Mouse (Mus musculus) hindbrain, embryonic 10.5 days (tissue): ENCODE measurements around the gene Isg20l2. TPM values are rescaled to one million over a fixed set of nuclear protein-coding genes. Genes with fewer than 3 reads are reported as not detected.
A peak's percentile ranks its signal among the peaks of the same experiment; 100 is the strongest.

ENCODE experiments used
- DNase-seq: peaks from one replicate; pipeline ENCODE4 v3.0.0-alpha.2; 2017; ENCODE audit warnings: low spot score
- H3K27ac ChIP-seq: fragments of 300-500 bp; sonication (generic); 2 replicates; pipeline ENCODE4 v1.5.1; 2016; ENCODE audit warnings: mild to moderate bottlenecking, moderate library complexity
- H3K27me3 ChIP-seq: fragments of 300-500 bp; sonication (generic); 2 replicates; pipeline ENCODE4 v1.6.1; 2016; ENCODE audit warnings: mild to moderate bottlenecking; ENCODE audit not compliant: poor library complexity, insufficient read depth, severe bottlenecking
- H3K36me3 ChIP-seq: fragments of 300-500 bp; sonication (generic); 2 replicates; pipeline ENCODE4 v1.6.1; 2016; ENCODE audit warnings: mild to moderate bottlenecking, moderate library complexity
- H3K4me1 ChIP-seq: fragments of 300-500 bp; sonication (generic); replicated peaks from 2 replicates; pipeline ENCODE4 v1.6.1; 2016; ENCODE audit warnings: mild to moderate bottlenecking
- H3K4me3 ChIP-seq: fragments of 300-500 bp; sonication (generic); 2 replicates; pipeline ENCODE4 v1.5.1; 2016; ENCODE audit warnings: mild to moderate bottlenecking, moderate library complexity
- H3K9me3 ChIP-seq: fragments of 300-500 bp; sonication (generic); 2 replicates; pipeline ENCODE4 v1.6.1; 2016; ENCODE audit warnings: mild to moderate bottlenecking, moderate library complexity
- WGBS: fragments of 180-500 bp; shearing (Covaris S2); methylation state at CpG from one replicate; pipeline ENCODE4 v1.1.7; 2016; 5-methylcytosine and 5-hydroxymethylcytosine counted together
- polyA plus RNA-seq: library from polyadenylated mRNA; unstranded; fragments of >200 nt; fragmentation: Nextera tagmentation; extraction: Ambion mirVana; gene quantifications from 2 replicates; pipeline ENCODE4 v1.2.1, GENCODE M21; 2016

Gene Isg20l2
- polyA plus RNA-seq, 1 experiment from 2014 or later, result 73.3 TPM

GRCm38 (mm10) chr3:87987633-87988032 is 57.5 kb downstream of the Isg20l2 start:
- H3K4me1 ChIP-seq, result peaks cover 81% of the 10 kb centered on the region
- H3K9me3 ChIP-seq, result no peaks in the 10 kb centered on the region
- H3K27me3 ChIP-seq, result peaks cover 46% of the 10 kb centered on the region
- DNase-seq, result peak; percentile 74
- H3K27ac ChIP-seq, result peak overlapping the region; percentile 94
- under 1% methylated on average over 15 of the region's 15 CpGs for WGBS
- no peaks in the 10 kb centered on the region for H3K36me3 ChIP-seq
- H3K4me3 ChIP-seq, result peak overlapping the region; percentile 51

GRCm38 (mm10) chr3:87988068-87988467 is 58.0 kb downstream of the Isg20l2 start:
- WGBS, result 11% methylated on average over 15 of the region's 15 CpGs
- Histone ChIP-seq H3K4me3 (peak overlapping the region; percentile 51), H3K4me1 (peaks cover 81% of the 10 kb centered on the region), H3K9me3 (no peaks in the 10 kb centered on the region), H3K27me3 (peaks cover 50% of the 10 kb centered on the region), H3K36me3 (no peaks in the 10 kb centered on the region), H3K27ac (peak overlapping the region; percentile 94)
- DNase-seq, result no peak

GRCm38 (mm10) chr3:87989935-87990334 is 59.8 kb downstream of the Isg20l2 start:
- H3K4me3 ChIP-seq, result no peak overlapping the region
- H3K36me3 ChIP-seq, result no peaks in the 10 kb centered on the region
- H3K27me3 ChIP-seq, result peaks cover 69% of the 10 kb centered on the region
- 26% methylated on average over 10 of the region's 10 CpGs for WGBS
- 0 out of 2 replicates have a peak overlapping the region, but pooled peaks have one; percentile 1 for H3K27ac ChIP-seq
- no peaks in the 10 kb centered on the region for H3K9me3 ChIP-seq
- DNase-seq, result no peak
- peaks cover 68% of the 10 kb centered on the region for H3K4me1 ChIP-seq

Other genes with a start within 250 kb of the Isg20l2 start
- gene Lrrc71, start 181.7 kb upstream of the Isg20l2 start, polyA plus RNA-seq, result 0.49 and 1.2 TPM in 2 replicates
- gene Ntrk1, start 135.2 kb upstream of the Isg20l2 start, polyA plus RNA-seq, result 9.0 and 23.4 TPM in 2 replicates
- 0.48 and 0.72 TPM in 2 replicates for gene Insrr, start 133.4 kb upstream of the Isg20l2 start, polyA plus RNA-seq
- 19.6 and 19.9 TPM in 2 replicates for gene Pear1, start 106.0 kb upstream of the Isg20l2 start, polyA plus RNA-seq
- 0.06 and 0.21 TPM in 2 replicates for gene Sh2d2a, start 83.6 kb upstream of the Isg20l2 start, polyA plus RNA-seq
- 18.7 and 19.1 TPM in 2 replicates for gene Prcc, start 44.7 kb upstream of the Isg20l2 start, polyA plus RNA-seq
- gene Hdgf, start 24.0 kb upstream of the Isg20l2 start, polyA plus RNA-seq, result 229 TPM in 2 replicates
- gene Mrpl24, start 10.8 kb upstream of the Isg20l2 start, polyA plus RNA-seq, result 74.7 and 76.1 TPM in 2 replicates
- 18.9 and 20.9 TPM in 2 replicates for gene Rrnad1, start 403 bp downstream of the Isg20l2 start, polyA plus RNA-seq
- 956 and 1,072 TPM in 2 replicates for gene Crabp2, start 18.4 kb downstream of the Isg20l2 start, polyA plus RNA-seq
- 109 and 143 TPM in 2 replicates for gene Nes, start 40.8 kb downstream of the Isg20l2 start, polyA plus RNA-seq
- 0.91 and 0.95 TPM in 2 replicates for gene Bcan, start 69.9 kb downstream of the Isg20l2 start, polyA plus RNA-seq
- 0.11 and 0.14 TPM in 2 replicates for gene Hapln2, start 97.3 kb downstream of the Isg20l2 start, polyA plus RNA-seq
- gene Gpatch4, start 112.8 kb downstream of the Isg20l2 start, polyA plus RNA-seq, result 34.2 and 49.2 TPM in 2 replicates
- 125 and 142 TPM in 2 replicates for gene Naxe, start 128.2 kb downstream of the Isg20l2 start, polyA plus RNA-seq
- 0.09 TPM in 1 of 2 replicates, not detected in the other for gene Ttc24, start 148.0 kb downstream of the Isg20l2 start, polyA plus RNA-seq
- gene Iqgap3, start 151.7 kb downstream of the Isg20l2 start, polyA plus RNA-seq, result 19.5 and 24.3 TPM in 2 replicates
- gene Mef2d, start 212.1 kb downstream of the Isg20l2 start, polyA plus RNA-seq, result 10.2 and 15.1 TPM in 2 replicates